Mouse (Mus musculus): Measurements from ENCODE around the gene Cxcr5. TPM values are rescaled to one million over a fixed set of nuclear protein-coding genes. Genes with fewer than 3 reads are reported as not detected.

Cxcr5 gene
- total RNA-seq (2021) = under 1 TPM; 0.22 to 0.47 TPM

DNA sequence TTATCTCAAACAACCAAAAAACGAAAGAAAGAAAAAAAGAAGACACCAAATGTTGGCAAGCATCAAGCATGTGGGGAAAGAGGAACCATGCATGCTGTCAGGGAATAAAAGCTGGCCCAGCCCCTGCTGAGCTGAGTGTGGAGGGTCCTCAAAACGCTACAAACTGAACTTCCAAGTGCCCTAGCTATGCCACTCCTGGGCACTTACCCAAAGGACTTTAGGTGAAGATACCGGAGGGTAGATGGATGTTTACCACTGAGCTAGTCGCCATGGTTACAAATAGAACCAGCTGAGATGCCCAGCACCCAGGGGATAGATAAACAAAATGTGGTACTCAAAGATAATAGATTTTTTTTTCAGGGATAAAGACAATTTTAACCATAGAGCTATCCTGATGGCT, at the start of gene Cxcr5:
Cxcr5 (minus strand) TSS at position 281 of the 400 bp plus-strand sequence.
- DNase-seq = no peak
- intact Hi-C loops (cut with DNase I) = no loop called here

DNA sequence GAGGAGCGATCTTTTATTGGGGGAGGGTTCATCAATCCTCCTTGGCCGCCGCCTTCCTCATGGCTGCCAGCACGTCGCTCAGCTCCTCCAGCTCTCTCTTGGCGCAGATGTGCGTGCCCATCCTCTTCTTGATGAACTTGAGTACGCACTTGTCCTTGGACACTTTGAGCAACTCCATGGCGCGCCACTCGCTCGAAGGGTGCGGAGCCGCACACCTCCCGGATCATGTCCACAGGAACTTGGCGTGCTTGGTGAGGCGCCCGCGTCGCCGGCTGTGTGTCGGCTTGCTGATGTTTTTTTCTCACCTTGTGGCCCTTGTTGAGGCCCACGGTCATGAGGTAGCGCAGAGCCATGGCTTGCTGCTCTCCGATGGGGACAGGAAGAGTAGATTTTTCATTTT, 48.7 kb upstream of the Cxcr5 start:
- intact Hi-C loops (cut with DNase I) = no loop called here
- DNase-seq = no peak

DNA sequence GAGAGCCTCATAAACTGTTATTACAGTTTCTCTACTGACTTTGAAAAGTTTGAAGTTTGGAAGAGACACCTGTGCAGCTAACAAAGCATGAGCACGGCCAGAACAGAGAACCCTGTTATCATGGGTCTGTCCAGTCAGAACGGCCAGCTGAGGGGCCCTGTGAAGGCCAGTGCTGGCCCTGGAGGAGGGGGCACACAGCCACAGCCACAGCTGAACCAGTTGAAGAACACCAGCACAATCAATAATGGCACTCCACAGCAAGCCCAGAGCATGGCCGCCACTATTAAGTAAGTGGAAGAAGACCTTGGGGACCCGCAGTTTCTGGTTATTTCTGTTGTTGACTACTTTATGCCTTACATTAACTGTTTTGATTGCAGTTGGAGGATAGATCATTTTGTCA, 45.6 kb upstream of the Cxcr5 start:
- DNase-seq = no peak
- intact Hi-C loops (cut with DNase I) = loop anchor here (5.0 kb wide), 1 partner anchor 125 kb away; no protein-coding TSS in a partner anchor

DNA sequence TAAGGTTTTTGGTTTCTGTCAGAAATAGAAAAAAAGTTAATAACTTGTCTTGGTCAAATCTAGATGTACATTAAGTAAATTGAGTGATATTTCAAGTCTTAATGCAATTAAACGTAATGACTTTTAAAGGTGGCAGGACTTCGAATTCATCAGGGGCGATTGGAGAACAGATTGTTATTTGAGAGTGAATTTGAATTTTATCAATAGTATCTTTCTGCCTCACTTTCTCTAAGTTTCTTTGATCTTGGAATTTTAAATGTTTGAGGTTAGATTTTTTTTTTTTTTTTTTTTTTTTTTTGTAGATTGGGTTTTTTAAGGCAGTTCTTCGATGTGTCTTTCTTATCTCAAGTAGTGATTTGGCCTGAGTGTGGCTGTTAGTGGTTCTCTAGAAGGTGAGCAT, 45.0 kb upstream of the Cxcr5 start:
- intact Hi-C loops (cut with DNase I) = loop anchor here (5.0 kb wide), 1 partner anchor 126 kb away; no protein-coding TSS in a partner anchor
- DNase-seq = no peak

DNA sequence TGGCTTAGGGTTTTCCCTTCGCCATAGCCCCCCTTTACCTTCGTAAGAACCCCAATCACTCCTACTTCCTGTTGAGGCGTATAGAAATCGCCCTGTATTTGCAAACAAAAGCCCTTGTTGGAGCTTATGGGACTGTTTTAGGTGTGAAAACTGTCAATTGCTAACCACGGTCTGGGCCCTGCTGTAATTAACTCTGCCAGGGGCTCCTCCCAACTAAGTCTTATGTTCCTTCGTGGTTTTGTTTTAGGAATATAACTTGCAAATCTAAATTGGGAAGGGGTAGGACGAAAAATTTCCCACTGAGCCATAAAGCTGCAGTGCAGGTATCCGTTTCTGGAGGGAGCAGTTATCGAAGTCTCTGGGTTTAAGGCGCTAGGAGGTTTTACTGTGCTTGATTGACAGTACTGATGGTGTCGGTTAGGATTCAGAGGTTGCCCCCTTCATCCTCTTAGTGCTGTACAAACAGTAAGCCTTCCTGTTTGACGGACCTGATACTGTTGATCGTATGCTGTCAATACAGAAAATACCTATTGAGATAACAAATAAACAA, 44.0 kb upstream of the Cxcr5 start:
- intact Hi-C loops (cut with DNase I) = loop anchor here (2.0 to 5.0 kb wide), 2 partner anchors 95 to 127 kb away; no protein-coding TSS in a partner anchor
- DNase-seq = no peak

DNA sequence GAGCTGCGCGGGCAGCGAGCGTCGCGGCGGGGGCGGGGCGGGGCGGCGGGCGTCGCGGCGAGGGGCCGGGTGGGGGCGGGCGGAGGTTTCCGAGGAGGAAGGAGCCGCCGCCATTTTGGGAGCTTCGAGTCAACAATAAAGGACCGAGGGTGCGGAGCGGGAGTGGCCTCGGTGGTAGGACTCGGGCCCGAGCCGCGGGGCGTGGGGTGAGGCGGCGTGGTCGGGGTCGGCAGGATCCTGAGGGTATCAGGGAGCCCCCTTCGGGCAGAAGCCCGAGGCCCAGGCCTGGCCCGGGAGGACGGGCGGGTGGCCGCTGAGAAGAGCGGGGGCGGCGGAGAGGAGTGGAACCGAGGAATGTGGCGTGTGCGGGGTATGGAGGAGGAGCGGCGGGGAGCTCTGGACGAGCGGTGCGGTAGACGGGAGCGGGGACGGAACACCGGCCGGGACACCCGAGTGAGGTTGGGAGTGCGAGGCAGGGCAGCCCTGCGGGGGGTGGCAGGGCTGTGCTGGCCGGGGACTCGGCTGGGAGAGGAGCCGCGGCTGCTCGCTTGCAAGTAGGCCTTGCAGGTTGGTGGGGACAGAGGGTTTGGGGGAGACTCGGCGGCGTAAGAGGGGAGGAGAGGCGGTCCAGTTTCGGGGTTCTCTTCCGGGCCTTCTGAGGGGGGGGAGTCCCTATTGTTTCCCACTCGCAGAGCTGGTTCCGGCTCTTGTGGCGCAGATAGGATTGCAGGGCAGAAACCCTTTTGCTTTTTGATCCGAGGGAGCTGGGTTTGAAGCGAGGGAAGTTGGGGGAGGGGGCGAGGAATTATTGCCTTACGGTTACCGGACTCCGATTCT, 43.3 kb upstream of the Cxcr5 start, which contains the start of gene Ddx6:
Ddx6 (plus strand) TSS at position 114 of the 837 bp plus-strand sequence.
- DNase-seq = peak; percentile 80 to 87
- intact Hi-C loops (cut with DNase I) = loop anchor here (2.0 to 5.0 kb wide), 2 partner anchors 94 to 127 kb away; no protein-coding TSS in a partner anchor

DNA sequence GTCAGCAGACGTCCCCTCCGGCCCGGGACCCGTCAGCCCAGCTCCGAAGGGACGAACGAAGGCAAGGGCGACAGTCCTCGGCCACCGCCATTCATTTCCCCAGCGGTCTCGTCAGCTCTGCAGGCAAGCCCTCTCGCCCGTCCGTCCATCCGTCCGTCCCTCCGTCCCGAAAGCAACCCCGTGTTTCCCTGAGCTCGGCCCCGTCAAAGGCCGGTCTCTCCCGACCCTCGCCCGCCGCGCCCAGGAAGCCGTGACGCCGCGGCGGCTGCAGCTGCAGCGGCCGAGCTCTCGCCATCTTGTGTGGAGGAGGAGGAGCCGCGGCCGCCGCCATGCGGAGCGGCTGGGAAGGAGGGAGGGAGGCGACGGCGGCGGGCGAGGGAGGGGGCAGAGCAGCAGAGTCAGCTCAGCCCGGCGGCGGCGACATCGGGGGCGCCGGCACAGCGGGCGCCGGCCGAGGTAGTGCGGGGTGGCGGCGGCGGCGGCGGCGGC, 42.7 kb upstream of the Cxcr5 start:
- intact Hi-C loops (cut with DNase I) = loop anchor here (2.0 kb wide), 1 partner anchor 94 kb away; no protein-coding TSS in a partner anchor
- DNase-seq = peak; percentile 78 to 90

DNA sequence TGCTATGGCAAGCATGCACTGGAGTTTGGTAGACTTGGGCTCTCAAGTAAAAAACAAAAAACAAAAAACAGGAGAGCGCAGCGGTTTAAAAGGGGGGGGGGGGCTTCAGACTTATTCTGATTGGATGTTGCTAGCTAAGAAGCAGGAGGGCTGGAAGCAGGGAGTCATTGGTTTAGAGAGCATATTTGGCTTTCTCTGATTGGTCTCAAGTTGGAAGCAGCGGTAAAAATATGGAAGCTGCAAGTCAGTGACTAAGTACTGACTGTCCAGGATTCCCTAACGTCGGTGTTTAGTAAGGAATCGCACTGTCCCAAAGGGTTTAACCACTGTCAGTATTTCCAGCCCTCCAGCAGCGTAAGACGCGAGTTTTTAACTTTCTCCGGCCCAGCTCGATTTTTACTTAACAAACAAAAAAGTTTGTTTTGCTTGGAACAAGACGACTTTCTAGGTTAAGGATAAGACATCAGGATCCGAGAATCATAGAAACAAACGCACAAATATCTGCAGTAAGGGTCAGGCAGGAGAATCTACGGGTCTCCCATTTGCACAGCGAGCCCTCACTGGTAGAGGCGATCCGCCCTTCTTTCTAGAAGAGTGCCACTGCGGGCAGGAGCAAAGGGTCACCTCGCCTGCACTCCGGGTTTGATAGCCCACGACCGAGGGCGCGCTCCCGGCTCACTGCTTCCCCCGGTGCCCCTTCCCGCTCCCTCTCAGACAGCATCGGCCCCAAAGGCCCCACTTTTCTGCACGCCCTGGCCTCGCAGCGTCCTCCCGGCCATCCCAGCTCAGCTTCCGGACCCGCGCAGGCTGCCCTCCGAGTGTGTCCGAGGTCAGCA, 42.0 kb upstream of the Cxcr5 start:
- peak; percentile 26 to 53 for DNase-seq
- intact Hi-C loops (cut with DNase I) = loop anchor here (2.0 kb wide), 1 partner anchor 93 kb away; no protein-coding TSS in a partner anchor

DNA sequence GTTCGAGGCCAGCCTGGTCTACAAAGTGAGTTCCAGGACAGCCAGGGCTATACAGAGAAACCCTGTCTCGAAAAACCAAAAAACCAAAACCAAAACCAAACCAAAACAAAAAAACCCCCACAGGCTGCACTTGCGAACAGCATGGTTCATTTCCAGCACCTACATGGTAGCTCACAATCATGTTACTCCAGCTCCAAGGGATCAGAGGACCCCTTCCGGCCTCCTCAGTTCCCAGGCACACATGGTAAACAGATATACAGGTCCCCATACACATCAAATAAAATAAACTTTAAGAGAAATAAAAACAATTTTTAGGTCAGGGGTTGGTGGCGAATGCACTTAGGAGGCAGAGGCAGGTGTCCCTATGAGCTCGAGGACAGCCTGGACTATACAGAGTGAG, 41.1 kb upstream of the Cxcr5 start:
- DNase-seq = no peak
- intact Hi-C loops (cut with DNase I) = no loop called here

DNA sequence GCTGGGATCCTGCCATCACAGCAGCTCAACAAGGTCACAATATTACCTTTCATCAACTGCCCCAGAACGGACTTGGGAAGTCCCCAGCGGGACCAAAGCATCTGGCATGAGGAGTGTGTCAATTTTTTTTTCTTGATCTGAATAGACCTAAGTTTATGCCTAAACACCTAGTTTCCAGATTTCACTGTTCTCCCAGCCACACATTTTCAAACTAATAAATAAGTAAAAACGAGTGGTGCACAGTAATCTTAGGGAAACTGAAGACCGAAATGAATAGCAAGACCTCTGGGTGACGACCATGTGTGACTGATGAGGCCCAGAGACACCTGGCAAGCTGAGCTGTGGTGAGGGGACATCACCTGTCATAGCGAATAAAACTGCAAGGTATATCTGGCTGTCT, 39.1 kb upstream of the Cxcr5 start:
- DNase-seq = no peak
- intact Hi-C loops (cut with DNase I) = no loop called here

DNA sequence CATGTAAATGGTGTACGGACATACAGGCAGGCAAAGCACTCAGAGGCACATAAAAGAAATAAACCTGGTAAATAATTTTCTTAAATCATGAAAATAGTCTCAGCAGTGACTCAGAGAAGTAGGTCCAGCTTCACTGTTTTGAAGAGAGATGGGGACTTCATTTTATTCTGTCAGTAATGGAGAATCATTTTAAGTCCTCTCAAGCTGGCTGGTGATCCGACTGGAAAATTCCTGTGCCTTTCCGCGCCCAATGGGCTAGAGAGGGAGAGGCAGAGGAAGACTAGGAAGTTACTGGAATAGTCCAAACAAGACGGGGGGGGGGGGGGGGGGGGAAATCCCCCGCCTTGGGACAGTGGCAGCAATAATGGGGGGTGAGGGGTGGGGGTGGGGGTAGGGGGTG, 37.9 kb upstream of the Cxcr5 start:
- intact Hi-C loops (cut with DNase I) = no loop called here
- DNase-seq = no peak

DNA sequence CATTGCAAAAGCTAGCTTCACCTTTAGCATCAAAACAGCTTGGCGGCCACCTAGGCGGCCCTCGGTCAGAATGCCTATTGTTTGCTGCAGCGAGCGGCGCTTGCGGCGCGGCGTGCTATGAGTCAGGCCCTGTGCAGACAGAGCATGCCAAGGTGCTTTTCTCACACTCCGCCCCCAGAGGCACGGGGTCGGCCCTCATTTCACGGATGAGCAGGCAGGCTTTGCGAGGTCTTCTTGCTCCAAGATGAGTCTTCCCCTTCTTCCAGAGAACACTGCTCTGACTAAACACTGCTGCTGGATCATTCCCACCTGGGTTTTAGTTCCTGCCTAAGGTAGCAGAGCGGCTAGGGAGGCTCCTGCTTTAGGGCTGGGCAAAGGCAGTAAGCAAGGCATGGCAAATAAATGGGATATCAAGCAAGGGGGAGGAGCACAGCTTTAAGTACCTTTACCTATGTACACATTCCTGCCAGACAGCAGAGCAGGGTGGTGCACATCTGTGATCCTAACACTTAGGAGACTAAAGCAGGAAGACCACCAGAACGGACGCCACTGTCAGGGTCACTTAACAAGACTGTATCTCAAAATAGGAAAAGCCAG, 37.3 kb upstream of the Cxcr5 start:
- no peak for DNase-seq
- intact Hi-C loops (cut with DNase I) = no loop called here

DNA sequence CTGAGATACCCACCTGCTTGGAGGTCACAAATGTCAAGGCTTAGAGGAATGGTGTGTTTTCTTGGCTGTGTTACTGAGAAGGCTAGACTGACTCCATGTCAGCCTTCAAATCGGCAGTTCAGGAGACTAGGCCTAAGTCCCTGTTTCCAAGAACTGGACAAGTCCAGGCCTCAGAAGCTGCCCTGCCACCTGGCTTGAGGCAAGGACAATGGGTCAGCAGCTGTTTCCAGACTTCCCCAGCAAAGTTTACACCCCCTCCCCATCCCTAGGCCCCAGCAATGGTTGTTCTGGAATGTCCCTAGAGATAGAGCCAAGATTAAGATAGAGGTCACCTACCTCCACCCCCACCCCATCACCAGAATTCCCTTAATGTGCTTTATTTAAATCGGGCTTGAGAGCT, 36.1 kb upstream of the Cxcr5 start:
- intact Hi-C loops (cut with DNase I) = no loop called here

DNA sequence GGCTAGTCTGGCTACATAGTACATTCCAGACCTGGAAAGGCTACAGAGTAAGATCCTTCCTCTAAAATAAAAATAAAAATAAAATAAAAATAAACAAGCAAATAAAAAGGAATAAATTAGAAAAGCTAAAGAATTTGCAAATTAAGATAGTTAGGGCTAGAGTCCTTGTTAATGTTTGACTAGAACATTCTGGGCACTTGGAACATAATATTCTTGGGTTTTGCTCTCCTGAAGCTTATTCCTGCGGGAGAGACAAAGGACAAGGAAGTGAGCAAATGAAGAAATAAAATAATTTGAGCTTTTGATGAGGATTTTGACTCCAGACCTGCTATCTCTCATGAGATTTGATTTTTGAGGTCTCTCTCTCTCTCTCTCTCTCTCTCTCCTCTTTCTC, 33.9 kb upstream of the Cxcr5 start:
- intact Hi-C loops (cut with DNase I) = no loop called here
- DNase-seq = no peak

More for the DNA sequence above, 36.1 kb upstream of the Cxcr5 start:
- DNase-seq = no peak

DNA sequence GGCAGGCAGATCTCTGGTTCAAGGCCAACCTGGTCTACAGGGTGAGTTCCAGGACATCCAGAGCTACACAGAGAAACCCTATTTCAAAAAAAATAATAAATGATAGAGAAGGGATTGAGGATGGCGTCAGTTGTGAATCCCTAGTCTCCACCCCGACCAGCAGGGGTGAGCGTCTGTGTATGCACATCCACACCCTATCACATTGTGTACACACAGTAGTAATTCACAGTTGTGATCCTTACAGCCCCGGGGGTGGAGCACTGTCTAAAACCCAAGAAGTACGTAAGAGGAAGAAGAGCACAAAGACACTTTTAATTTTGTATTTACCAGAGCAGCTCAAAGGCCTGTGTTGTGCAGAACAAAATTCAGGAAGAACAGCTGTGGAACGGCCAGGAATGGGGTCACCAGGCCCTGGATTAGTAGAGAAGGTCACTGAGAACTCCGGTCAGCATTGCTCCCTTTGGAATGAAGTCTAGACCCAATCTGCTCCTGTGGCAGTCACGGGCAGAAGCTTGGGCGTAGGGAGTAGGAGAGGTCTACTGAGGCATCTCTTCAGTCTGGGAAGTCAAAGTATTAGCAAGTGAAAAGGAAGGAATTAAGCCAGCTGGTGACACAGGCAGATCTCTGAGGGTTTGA, 33.3 kb upstream of the Cxcr5 start:
- intact Hi-C loops (cut with DNase I) = no loop called here
- DNase-seq = no peak

DNA sequence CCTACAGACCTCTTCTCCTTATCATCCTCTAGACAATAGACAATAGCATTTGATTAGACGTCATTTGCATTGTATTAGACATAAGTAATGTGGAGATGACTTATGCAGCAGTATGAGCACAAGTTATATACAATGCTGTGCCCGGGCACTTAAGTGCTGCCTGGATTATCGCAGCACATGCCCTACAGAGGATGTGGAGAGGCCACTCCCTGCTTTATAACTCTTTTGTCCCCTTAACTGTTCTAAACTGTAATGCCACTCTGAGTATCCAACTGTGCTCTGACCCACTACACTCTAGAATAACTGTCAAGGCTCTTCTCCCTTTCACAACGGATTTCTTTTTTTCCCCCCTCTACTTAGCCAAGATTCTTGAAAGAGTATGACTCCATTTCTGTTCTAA, 32.2 kb upstream of the Cxcr5 start:
- DNase-seq = no peak
- intact Hi-C loops (cut with DNase I) = no loop called here

DNA sequence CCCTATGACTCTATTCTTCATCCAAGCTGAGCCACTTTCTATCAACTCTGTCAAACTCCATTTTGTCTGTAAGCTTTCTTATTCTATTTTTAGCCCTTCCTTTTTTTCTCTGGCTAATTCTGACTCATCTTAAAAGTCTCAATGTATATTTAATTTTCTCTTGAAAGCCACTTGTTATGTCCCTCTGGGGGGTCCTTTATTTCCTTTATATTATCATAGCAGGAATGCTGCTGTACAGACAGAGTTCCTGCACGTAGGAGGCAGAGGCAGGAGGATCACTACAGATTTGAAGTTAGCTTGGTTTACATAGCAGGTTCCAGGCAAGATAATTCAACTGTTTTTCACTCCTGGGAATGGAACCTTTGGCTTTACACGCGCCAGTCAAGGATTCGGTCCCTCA, 31.5 kb upstream of the Cxcr5 start:
- intact Hi-C loops (cut with DNase I) = no loop called here
- no peak for DNase-seq

DNA sequence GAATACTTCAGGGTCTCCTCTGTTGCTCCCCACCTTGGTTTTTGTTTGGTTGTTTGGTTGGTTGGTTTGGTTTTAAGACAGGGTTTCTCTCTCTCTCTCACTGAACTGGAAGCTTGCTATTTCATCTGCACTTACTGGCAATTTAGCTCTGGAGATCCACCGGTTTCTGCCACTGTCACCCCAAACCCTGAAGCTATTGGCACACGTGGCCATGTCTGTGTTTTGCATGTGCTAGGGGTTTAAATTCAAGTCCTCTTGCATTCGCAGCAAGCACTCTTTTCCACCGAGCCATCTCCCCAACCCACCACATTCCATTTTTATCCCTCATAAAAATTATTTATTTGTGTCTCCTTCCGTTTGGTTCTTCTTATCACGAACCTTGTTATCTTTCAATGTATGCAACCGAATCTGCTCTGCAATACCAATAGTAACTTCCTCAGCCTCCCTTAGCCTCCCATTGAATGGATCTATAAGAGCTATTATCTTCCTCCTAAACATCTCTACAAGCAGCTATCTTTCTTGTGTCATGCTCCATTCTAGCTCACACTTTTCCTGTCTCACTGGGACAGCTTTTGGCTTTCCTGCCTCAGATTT, 30.0 kb upstream of the Cxcr5 start:
- no peak for DNase-seq
- intact Hi-C loops (cut with DNase I) = no loop called here

DNA sequence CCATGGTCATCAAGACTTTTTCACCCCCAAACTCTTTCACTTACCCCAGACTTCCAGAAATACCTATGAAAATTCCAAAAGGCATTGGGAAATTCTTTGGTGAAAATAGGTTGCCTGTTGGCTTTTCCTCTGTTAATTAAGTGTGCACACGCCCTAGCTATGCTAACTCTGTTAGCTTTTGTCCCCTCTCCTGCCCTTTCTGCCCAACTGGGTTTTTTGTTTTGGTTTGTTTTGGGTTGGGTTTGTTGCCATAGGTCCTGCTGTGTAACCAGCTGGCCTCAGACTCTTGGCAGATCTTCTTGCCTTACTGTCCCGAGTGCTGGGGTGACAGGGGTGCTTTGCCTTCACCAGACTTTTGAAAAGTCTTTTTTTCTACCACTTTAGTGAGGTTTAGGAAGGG, 29.3 kb upstream of the Cxcr5 start:
- no peak for DNase-seq
- intact Hi-C loops (cut with DNase I) = no loop called here

DNA sequence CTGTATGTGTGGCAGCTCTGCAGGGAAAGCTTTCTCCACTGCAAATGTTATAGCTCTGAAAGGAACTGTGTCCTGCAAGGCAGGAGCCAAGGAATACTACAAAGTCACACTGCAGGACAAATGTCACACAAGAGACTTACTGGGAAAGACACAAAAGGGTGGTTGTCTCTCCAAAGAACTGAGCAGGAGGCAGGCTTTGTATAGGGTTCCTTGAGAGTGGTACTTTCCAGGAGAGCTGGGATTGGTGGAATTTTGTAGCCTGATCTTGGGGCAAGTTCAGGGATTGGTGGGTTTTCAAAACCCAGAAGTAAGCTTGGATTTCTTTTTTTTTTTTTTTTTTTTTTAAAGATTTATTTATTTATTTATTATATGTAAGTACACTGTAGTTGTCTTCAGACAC, 27.4 kb upstream of the Cxcr5 start:
- intact Hi-C loops (cut with DNase I) = no loop called here

More for the DNA sequence above, 27.4 kb upstream of the Cxcr5 start:
- no peak for DNase-seq

Data from heart, postnatal 36 days (tissue).